Mouse (Mus musculus) hindbrain, embryonic 11.5 days (tissue): ENCODE measurements around the gene 5730522E02Rik. TPM values are rescaled to one million over a fixed set of nuclear protein-coding genes. Genes with fewer than 3 reads are reported as not detected.

Experiments used
- ATAC-seq: fragments of 200-750 bp; cut with Nextera tagmentation; 2 replicates; pipeline ENCODE4 v1.8.0; 2017; ENCODE audit warnings: mild to moderate bottlenecking, moderate TSS enrichment, moderate library complexity; ENCODE audit not compliant: low FRiP score
- DNase-seq: peaks from one replicate; pipeline ENCODE4 v3.0.0-alpha.2; 2015; ENCODE audit warnings: low spot score
- H3K27ac ChIP-seq: fragments of 300-500 bp; sonication (generic); 2 replicates; pipeline ENCODE4 v1.5.1; 2014; ENCODE audit warnings: mild to moderate bottlenecking, low read depth, low read length
- H3K27me3 ChIP-seq: fragments of 300-500 bp; sonication (generic); 2 replicates; pipeline ENCODE4 v1.6.1; 2014; ENCODE audit warnings: mild to moderate bottlenecking, low read length, moderate library complexity, mixed read lengths; ENCODE audit not compliant: control insufficient read depth, insufficient read depth
- H3K36me3 ChIP-seq: fragments of 300-500 bp; sonication (generic); 2 replicates; pipeline ENCODE4 v1.6.1; 2014; ENCODE audit warnings: mild to moderate bottlenecking, low read length, moderate library complexity, mixed read lengths; ENCODE audit not compliant: control insufficient read depth, insufficient read depth
- H3K4me1 ChIP-seq: fragments of 300-500 bp; sonication (generic); replicated peaks from 2 replicates; pipeline ENCODE4 v1.6.1; 2014; ENCODE audit warnings: low read length, mixed read lengths; ENCODE audit not compliant: control insufficient read depth, insufficient read depth
- H3K4me2 ChIP-seq: fragments of 300-500 bp; sonication (generic); replicated peaks from 2 replicates; pipeline ENCODE4 v1.6.1; 2014; ENCODE audit warnings: mild to moderate bottlenecking, low read depth, low read length
- H3K4me3 ChIP-seq: fragments of 300-500 bp; sonication (generic); 2 replicates; pipeline ENCODE4 v1.5.1; 2014; ENCODE audit warnings: low read depth, low read length
- H3K9ac ChIP-seq: fragments of 300-500 bp; sonication (generic); 2 replicates; pipeline ENCODE4 v1.6.1; 2014; ENCODE audit warnings: low read depth, low read length
- H3K9me3 ChIP-seq: fragments of 300-500 bp; sonication (generic); 2 replicates; pipeline ENCODE4 v1.6.1; 2016; ENCODE audit warnings: low read length; ENCODE audit not compliant: control insufficient read depth
- whole genome bisulfite sequencing: fragments of 180-500 bp; shearing (Covaris S2); extraction: QIAGEN DNeasy Blood & Tissue Kit; methylation state at CpG from one replicate; pipeline ENCODE4 v1.1.7; 2014; 5-methylcytosine and 5-hydroxymethylcytosine counted together
- polyA plus RNA-seq: library from polyadenylated mRNA; unstranded; fragments of >200 nt; fragmentation: Nextera tagmentation; extraction: Ambion mirVana; gene quantifications from 2 replicates; pipeline ENCODE4 v1.2.1, GENCODE M21; 2014

The 5730522E02Rik gene
- polyA plus RNA-seq, 1 experiment from 2014 or later, result 8.0 TPM

DNA sequence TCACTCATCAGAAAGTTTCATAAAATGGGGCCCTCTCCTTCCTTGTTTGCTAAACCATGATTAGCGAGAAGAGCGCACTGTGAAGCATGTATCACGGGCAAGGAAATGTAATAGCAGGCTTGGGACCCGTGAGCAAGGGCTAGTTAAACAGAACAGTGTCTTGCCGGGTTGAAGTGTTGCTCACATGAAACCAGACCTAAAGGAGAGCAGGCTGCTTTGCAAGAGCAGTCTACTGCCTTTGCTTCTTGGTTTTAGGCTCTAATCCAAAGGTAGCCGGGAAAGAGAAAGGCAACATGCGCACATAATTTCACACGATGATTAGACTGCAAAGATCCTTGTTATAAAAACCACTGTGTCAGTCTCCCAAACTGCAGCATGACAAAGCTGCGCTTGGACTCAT, 354.8 kb downstream of the 5730522E02Rik start:
- Histone ChIP-seq H3K27ac (peak overlapping the region; percentile 32; the same call in 1 of the 2 replicates), H3K9me3 (no peaks in the 10 kb centered on the region), H3K36me3 (no peaks in the 10 kb centered on the region), H3K4me2 (no peak overlapping the region), H3K27me3 (no peaks in the 10 kb centered on the region), H3K4me1 (peaks cover 9% of the 10 kb centered on the region), H3K9ac (no peak overlapping the region), H3K4me3 (no peak overlapping the region)
- DNase-seq, result no peak
- WGBS, result 61% methylated on average over 9 of the region's 9 CpGs
- ATAC-seq, result no peak

DNA sequence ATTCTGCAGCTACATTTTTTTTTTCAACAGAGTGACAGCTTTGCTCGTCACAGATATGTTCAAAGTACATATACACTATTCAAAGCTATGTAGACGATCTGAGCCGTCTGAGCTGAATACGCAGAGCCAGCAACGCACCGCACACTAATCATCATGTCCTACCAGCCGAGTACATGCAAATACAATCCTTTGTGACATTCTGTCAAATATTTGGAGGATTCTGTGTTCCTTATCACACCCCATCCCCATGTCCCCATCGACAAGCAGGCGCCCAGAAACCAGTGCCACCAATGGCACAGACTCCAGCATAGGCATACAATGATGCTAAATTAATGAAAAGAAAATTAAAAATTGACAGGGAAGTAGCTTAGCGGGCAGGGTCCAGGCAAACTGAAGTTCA, 356.3 kb downstream of the 5730522E02Rik start:
- no peaks in the 10 kb centered on the region for H3K27me3 ChIP-seq
- H3K4me3 ChIP-seq, result no peak overlapping the region
- peaks cover 9% of the 10 kb centered on the region for H3K4me1 ChIP-seq
- DNase-seq (no peak), ATAC-seq (no peak)
- no peaks in the 10 kb centered on the region for H3K9me3 ChIP-seq
- 68% methylated on average over 10 of the region's 10 CpGs for WGBS
- no peak overlapping the region for H3K4me2 ChIP-seq
- H3K36me3 ChIP-seq, result no peaks in the 10 kb centered on the region
- H3K27ac ChIP-seq, result peak overlapping the region; percentile 43
- H3K9ac ChIP-seq, result no peak overlapping the region

DNA sequence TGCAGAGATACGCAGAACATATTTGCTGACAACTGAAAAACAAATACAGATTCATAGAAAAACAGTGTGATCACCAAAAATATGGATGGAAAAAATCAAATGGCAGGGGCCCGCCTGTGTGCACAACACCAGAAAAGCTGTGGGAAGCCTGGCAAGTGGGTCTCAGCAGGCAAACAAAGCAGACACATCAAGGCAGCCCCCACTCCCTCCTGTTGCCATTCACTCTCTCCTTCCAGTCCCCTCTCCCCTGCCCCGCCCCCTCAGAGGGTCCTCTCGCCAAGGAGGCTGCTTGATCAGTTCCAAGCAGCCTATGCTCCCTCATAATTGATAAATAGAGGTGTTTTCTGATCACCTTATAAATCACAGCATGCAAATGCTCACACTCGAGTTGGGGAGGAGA, 357.5 kb downstream of the 5730522E02Rik start:
- H3K4me2 ChIP-seq, result no peak overlapping the region
- no peaks in the 10 kb centered on the region for H3K9me3 ChIP-seq
- H3K9ac ChIP-seq, result no peak overlapping the region
- no peaks in the 10 kb centered on the region for H3K27me3 ChIP-seq
- no peak overlapping the region for H3K4me3 ChIP-seq
- H3K36me3 ChIP-seq, result no peaks in the 10 kb centered on the region
- WGBS, result 24% methylated on average over 5 of the region's 5 CpGs
- peak; percentile 64 for ATAC-seq
- peaks cover 9% of the 10 kb centered on the region for H3K4me1 ChIP-seq
- H3K27ac ChIP-seq, result no peak overlapping the region
- DNase-seq, result peak; percentile 41

GRCm38 (mm10) chr11:25848824-25849644, 361.5 kb downstream of the 5730522E02Rik start:
- Histone ChIP-seq H3K27me3 (no peaks in the 10 kb centered on the region), H3K9me3 (no peaks in the 10 kb centered on the region), H3K4me3 (no peak overlapping the region), H3K9ac (no peak overlapping the region), H3K27ac (no peak overlapping the region), H3K4me2 (no peak overlapping the region), H3K36me3 (no peaks in the 10 kb centered on the region), H3K4me1 (peaks cover 4% of the 10 kb centered on the region; the same call in 1 of the 2 replicates)
- WGBS, result 57% methylated on average over 14 of the region's 14 CpGs
- no peak for ATAC-seq
- no peak for DNase-seq

GRCm38 (mm10) chr11:25838451-25838850, 372.1 kb downstream of the 5730522E02Rik start:
- Histone ChIP-seq H3K9ac (no peak overlapping the region), H3K4me3 (no peak overlapping the region), H3K27me3 (no peaks in the 10 kb centered on the region), H3K36me3 (no peaks in the 10 kb centered on the region), H3K4me2 (no peak overlapping the region), H3K27ac (no peak overlapping the region), H3K9me3 (no peaks in the 10 kb centered on the region), H3K4me1 (no peaks in the 10 kb centered on the region)
- 84% methylated on average over 1 of the region's 1 CpGs for whole genome bisulfite sequencing
- DNase-seq (no peak), ATAC-seq (no peak)

- H3K9ac ChIP-seq, result no peak overlapping the region
- H3K36me3 ChIP-seq, result no peaks in the 10 kb centered on the region
- DNase-seq (no peak), ATAC-seq (no peak)
- H3K27me3 ChIP-seq, result no peaks in the 10 kb centered on the region
- no peak overlapping the region for H3K27ac ChIP-seq
- no peaks in the 10 kb centered on the region for H3K4me1 ChIP-seq
- no peaks in the 10 kb centered on the region for H3K9me3 ChIP-seq
- H3K4me2 ChIP-seq, result no peak overlapping the region
- no peak overlapping the region for H3K4me3 ChIP-seq
Measured at GRCm38 (mm10) chr11:25819789-25820188, 390.8 kb downstream of the 5730522E02Rik start.

- WGBS, result 52% methylated on average over 2 of the region's 2 CpGs
- no peak for ATAC-seq
- H3K9me3 ChIP-seq, result no peaks in the 10 kb centered on the region
Measured at GRCm38 (mm10) chr11:25813446-25813845, 397.1 kb downstream of the 5730522E02Rik start.

GRCm38 (mm10) chr11:25787691-25788090, 422.9 kb downstream of the 5730522E02Rik start:
- H3K36me3 ChIP-seq, result no peaks in the 10 kb centered on the region
- WGBS, result 85% methylated on average over 1 of the region's 1 CpGs
- H3K4me2 ChIP-seq, result no peak overlapping the region
- H3K4me1 ChIP-seq, result no peaks in the 10 kb centered on the region
- H3K9ac ChIP-seq, result no peak overlapping the region
- no peak for ATAC-seq
- no peaks in the 10 kb centered on the region for H3K9me3 ChIP-seq
- no peak overlapping the region for H3K4me3 ChIP-seq
- H3K27ac ChIP-seq, result no peak overlapping the region
- no peaks in the 10 kb centered on the region for H3K27me3 ChIP-seq
- no peak for DNase-seq

More at GRCm38 (mm10) chr11:25813446-25813845, 397.1 kb downstream of the 5730522E02Rik start:
- Histone ChIP-seq H3K36me3 (no peaks in the 10 kb centered on the region), H3K9ac (no peak overlapping the region), H3K27ac (no peak overlapping the region), H3K4me1 (no peaks in the 10 kb centered on the region), H3K4me3 (no peak overlapping the region), H3K4me2 (no peak overlapping the region), H3K27me3 (no peaks in the 10 kb centered on the region)
- DNase-seq, result no peak

DNA sequence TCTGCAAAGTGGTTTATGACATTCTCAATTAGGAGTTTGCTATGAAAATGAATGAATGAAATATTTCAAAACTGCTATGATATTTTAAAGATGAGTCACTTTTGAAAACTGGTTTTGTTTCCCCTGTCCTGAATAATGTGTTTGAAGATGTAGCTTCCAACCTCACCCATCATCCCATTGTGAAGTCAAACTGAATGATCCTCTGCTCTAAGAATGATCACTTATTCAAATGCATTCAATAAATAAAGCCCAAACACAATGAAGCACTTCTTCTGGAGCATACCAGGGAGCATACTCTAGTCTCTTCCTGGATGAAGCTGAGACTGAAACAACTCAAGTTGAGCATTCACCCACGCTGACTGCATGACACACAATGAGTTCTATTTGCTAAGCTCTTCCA, 438.3 kb downstream of the 5730522E02Rik start:
- Histone ChIP-seq H3K4me1 (no peaks in the 10 kb centered on the region), H3K4me3 (no peak overlapping the region), H3K27ac (no peak overlapping the region), H3K4me2 (no peak overlapping the region), H3K36me3 (no peaks in the 10 kb centered on the region), H3K27me3 (no peaks in the 10 kb centered on the region), H3K9ac (no peak overlapping the region), H3K9me3 (no peaks in the 10 kb centered on the region)
- ATAC-seq (no peak), DNase-seq (no peak)
- 78% methylated on average over 1 of the region's 1 CpGs for WGBS
